Mouse (Mus musculus): ENCODE data around the gene Tmem51. TPM values are rescaled to one million over a fixed set of nuclear protein-coding genes. Genes with fewer than 3 reads are reported as not detected.
"Not testable (repeated sequence)": the region's sequence is repeated elsewhere in the genome, so short reads cannot be mapped to it uniquely, and the experiment has no call there.

Gene Tmem51
- polyA plus RNA-seq, 1 experiment: 16.5 TPM

DNA sequence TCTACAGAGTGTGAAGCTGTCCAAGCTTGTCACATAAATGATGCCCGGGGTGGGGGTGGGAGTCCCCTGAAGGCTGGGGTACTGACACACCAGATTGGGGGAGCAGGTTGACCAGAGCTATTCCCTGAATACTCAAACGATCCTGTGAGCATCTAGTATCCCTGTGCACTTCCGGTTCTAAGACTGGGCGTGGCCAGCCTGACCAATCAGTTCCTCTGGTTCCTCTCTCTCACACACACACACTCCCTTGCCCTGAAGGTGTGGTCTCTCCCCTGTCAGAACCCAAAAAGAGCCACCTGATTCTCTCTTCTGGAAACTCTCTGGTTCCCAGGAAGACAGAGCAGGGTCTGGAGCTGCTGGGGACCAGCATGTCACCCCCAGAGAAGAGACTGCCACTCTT lies 30.8 kb downstream of the Tmem51 start:
- TF ChIP-seq POLR2A (IDR thresholded peaks at IDR 0.05; ENCODE audit: borderline replicate concordance, extremely low read depth, low read depth, low read length) (no peak), CTCF (IDR thresholded peaks at IDR 0.05; ENCODE audit: insufficient read depth, low read length) (no peak)
- WGBS: 46% methylated on average over 4 of the region's 4 CpGs
- no peak for DNase-seq

DNA sequence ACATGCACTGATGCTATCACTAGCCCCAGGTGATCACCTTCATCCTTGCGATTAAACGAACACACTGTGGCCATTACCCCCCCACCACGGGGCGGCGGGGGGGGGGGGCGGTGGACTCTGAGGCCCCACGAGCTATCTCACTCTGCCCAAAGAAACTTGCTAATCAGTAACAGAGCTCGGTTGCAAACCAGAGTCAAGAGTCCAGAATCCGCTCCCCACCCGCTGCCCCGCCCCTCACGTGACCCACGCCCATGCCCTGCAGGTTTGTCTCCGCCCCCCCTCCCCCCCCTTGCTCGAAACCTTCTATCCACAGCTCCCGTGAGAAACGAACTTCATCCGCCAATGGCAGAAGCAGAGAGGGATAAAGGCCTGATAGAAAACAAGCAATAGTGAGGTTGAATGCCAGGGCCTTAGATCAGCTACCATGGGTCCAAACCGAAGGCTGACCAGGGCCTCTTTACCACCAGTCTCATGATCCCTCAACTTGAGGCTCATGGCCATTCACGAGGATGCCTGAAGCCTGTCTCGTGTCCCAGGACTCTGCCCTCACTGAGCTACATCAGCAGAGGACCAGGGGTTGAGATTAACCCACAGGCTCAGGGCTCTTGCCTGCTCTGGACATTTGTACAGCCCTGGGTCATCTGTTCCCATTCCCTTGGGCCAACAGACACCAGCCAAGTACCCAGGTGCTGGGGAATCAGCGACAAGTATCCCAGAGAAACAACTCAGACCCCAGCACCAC lies 31.5 kb downstream of the Tmem51 start:
- DNase-seq: no peak
- no peaks in the 10 kb centered on the region for H3K4me1 ChIP-seq (ENCODE audit: control insufficient read depth, insufficient read depth, low read length)
- TF ChIP-seq CTCF (IDR thresholded peaks at IDR 0.05; ENCODE audit: insufficient read depth, low read length) (no peak), POLR2A (IDR thresholded peaks at IDR 0.05; ENCODE audit: borderline replicate concordance, extremely low read depth, low read depth, low read length) (no peak)
- no peak overlapping the region for H3K4me3 ChIP-seq (replicated peaks; ENCODE audit: extremely low read depth, low read depth, low read length)
- WGBS: 46% methylated on average over 21 of the region's 22 CpGs

More for the DNA sequence above, 30.8 kb downstream of the Tmem51 start:
- Histone ChIP-seq H3K4me3 (replicated peaks; ENCODE audit: extremely low read depth, low read depth, low read length) (no peak overlapping the region), H3K4me1 (ENCODE audit: control insufficient read depth, insufficient read depth, low read length) (no peaks in the 10 kb centered on the region)

DNA sequence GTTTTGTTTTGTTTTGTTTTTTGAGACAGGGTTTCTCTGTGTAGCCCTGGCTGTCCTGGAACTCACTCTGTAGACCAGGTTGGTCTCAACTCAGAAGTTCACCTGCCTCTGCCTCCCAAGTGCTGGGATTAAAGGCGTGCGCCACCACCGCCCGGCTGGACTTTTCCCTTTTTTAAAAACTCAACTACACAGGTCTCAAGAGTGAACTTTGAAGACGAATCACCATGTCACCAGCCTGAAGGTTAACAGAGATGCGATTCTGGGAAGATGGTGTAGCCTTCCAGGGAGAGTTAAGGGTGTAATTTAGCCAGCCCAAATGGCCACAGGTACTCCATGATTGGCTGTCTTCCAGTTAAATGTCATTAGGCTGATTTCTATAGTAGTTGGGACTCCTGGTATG lies 32.2 kb downstream of the Tmem51 start:
- not testable (repeated sequence) for H3K4me1 ChIP-seq (ENCODE audit: control insufficient read depth, insufficient read depth, low read length); H3K4me3 ChIP-seq (replicated peaks; ENCODE audit: extremely low read depth, low read depth, low read length); DNase-seq
- WGBS: 91% methylated on average over 6 of the region's 6 CpGs

DNA sequence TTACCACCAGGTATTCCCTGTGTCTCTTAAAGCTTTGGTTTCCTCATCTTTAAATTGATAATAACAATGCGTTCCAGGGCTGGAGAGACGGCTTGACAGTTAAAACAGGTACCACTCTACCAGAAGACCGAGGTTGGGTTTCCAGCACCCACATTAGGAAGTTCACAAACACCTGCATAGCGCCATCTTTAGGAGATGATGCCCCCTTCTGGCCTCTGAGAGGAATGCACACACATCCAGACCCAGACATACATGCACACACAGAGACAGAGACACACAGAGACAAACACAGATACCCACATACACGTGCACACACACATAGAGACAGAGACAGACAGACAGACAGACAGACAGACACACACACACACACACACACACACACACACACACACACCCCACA lies 34.1 kb downstream of the Tmem51 start:
- TF ChIP-seq CTCF (IDR thresholded peaks at IDR 0.05; ENCODE audit: insufficient read depth, low read length) (no peak), POLR2A (IDR thresholded peaks at IDR 0.05; ENCODE audit: borderline replicate concordance, extremely low read depth, low read depth, low read length) (no peak)
- no peak for DNase-seq
- WGBS: 96% methylated on average over 5 of the region's 5 CpGs
- H3K4me3 ChIP-seq (replicated peaks; ENCODE audit: extremely low read depth, low read depth, low read length): no peak overlapping the region
- no peaks in the 10 kb centered on the region for H3K4me1 ChIP-seq (ENCODE audit: control insufficient read depth, insufficient read depth, low read length)

DNA sequence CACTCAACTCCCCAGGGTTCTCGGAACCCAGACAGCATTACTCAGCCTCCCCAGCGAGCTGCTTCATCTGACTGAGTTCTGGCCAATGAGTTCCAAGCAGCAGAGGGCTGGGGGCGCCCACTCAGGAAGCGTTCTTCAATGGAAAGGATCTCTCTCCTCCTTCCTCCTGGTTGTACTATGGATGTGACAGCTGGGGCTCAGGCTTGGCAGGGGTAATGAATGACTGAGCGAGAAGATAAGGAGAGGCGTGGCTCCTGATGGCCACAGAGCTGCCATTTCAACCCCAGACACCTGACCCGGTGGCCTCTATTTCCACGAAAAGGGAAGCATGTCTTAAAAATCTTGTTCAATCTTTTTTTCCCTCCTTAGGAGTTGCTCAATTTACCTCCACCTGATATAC lies 35.7 kb downstream of the Tmem51 start:
- TF ChIP-seq POLR2A (IDR thresholded peaks at IDR 0.05; ENCODE audit: borderline replicate concordance, extremely low read depth, low read depth, low read length) (no peak), CTCF (IDR thresholded peaks at IDR 0.05; ENCODE audit: insufficient read depth, low read length) (no peak)
- no peak for DNase-seq
- H3K4me3 ChIP-seq (replicated peaks; ENCODE audit: extremely low read depth, low read depth, low read length): no peak overlapping the region
- H3K4me1 ChIP-seq (ENCODE audit: control insufficient read depth, insufficient read depth, low read length): no peaks in the 10 kb centered on the region
- WGBS: 59% methylated on average over 8 of the region's 8 CpGs

DNA sequence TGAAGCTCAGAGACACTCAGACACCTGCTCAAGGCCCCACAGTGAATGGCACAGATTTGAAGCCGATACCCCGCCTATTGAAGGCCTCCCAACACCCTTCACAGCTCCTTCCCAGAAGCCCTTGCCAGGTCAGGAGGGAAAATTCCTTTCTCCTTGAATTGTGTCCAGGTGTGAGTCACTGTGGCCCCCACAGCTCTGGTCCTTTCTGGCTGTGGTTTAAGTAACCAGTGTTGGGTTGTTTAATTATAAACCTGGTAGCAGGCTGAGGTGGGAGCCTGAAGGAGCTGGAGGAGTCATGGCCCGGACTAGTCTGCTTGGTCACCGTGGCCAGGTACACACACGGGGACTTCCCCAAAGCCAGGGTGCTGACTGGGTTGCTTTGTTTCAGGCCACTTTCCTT lies 37.1 kb downstream of the Tmem51 start:
- Histone ChIP-seq H3K4me3 (replicated peaks; ENCODE audit: extremely low read depth, low read depth, low read length) (no peak overlapping the region), H3K4me1 (ENCODE audit: control insufficient read depth, insufficient read depth, low read length) (no peaks in the 10 kb centered on the region)
- 74% methylated on average over 5 of the region's 5 CpGs for WGBS
- no peak for DNase-seq
- no peak for TF ChIP-seq POLR2A (IDR thresholded peaks at IDR 0.05; ENCODE audit: borderline replicate concordance, extremely low read depth, low read depth, low read length)
- TF ChIP-seq CTCF (IDR thresholded peaks at IDR 0.05; ENCODE audit: insufficient read depth, low read length): no peak

DNA sequence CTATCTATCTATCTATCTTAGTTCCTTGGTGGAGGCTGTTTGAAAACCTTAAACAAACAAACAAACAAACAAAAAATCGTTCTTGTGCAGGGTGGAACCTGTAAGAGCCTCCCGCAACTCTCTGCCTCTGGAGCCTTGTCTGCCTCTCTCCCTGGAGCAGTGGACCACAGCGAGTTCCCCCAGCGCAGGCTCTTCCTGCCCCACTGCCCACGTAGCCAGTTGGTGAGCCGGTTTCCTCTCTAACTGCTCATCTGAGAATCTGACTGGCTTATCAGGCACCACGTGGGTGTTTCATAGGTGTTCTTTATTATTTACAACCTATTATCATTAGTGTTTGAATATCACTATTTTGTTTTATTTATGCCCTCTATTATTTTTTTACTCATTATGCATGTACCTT lies 37.6 kb downstream of the Tmem51 start:
- WGBS: 71% methylated on average over 7 of the region's 7 CpGs
- no peak overlapping the region for H3K4me3 ChIP-seq (replicated peaks; ENCODE audit: extremely low read depth, low read depth, low read length)
- TF ChIP-seq POLR2A (IDR thresholded peaks at IDR 0.05; ENCODE audit: borderline replicate concordance, extremely low read depth, low read depth, low read length) (no peak), CTCF (IDR thresholded peaks at IDR 0.05; ENCODE audit: insufficient read depth, low read length) (no peak)
- no peak for DNase-seq
- no peaks in the 10 kb centered on the region for H3K4me1 ChIP-seq (ENCODE audit: control insufficient read depth, insufficient read depth, low read length)

DNA sequence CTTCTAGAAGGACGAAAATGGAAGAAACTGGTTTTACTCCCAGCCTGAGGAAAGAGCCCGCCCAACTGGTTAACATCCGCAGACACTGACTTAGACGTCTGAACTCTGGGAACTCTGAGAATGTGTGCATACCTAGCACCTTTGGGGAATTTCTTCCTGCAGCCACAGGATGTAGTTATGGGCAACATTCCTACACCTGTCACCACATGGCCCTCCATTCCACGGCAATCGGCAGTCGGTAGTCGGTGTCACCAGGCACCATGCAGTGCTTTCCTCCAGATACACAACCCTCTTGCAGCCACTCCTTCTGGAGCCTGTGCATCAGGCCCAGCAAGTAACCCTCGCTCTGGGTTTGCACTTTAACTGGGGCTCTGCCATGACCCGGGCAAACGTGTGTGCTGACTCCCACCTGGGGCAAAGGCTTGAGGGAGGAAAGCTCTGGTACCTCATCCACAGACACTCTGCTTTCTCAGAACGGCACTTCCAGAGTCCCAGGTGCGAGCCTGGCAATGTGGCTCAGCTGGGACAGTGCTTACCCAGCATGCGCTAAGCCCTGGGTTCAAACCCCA lies 38.4 kb downstream of the Tmem51 start:
- WGBS: 77% methylated on average over 14 of the region's 14 CpGs
- no peak for DNase-seq
- TF ChIP-seq CTCF (IDR thresholded peaks at IDR 0.05; ENCODE audit: insufficient read depth, low read length) (no peak), POLR2A (IDR thresholded peaks at IDR 0.05; ENCODE audit: borderline replicate concordance, extremely low read depth, low read depth, low read length) (no peak)
- H3K4me1 ChIP-seq (ENCODE audit: control insufficient read depth, insufficient read depth, low read length): no peaks in the 10 kb centered on the region
- H3K4me3 ChIP-seq (replicated peaks; ENCODE audit: extremely low read depth, low read depth, low read length): no peak overlapping the region

DNA sequence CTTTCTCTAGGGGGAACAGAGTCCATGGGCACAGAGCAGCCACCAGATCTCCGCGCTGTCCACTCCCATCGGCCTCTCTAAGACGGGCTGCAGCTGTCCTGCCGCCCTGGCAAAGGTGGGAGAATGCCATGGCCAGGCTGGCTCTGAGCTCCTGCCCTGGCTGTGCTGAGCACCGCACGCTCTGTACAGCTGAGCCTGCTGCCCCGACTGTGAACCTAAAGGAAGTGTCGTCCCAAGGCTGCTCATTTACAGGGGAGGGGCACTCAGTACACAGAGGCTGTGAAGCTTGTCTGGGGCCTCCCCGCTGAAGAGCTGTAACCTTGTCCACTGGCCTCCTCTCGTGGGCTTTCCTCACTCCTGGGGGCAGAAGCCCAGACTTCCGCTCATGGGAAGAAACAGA lies 39.7 kb downstream of the Tmem51 start:
- DNase-seq: no peak
- H3K4me3 ChIP-seq (replicated peaks; ENCODE audit: extremely low read depth, low read depth, low read length): no peak overlapping the region
- TF ChIP-seq CTCF (IDR thresholded peaks at IDR 0.05; ENCODE audit: insufficient read depth, low read length) (no peak), POLR2A (IDR thresholded peaks at IDR 0.05; ENCODE audit: borderline replicate concordance, extremely low read depth, low read depth, low read length) (no peak)
- no peaks in the 10 kb centered on the region for H3K4me1 ChIP-seq (ENCODE audit: control insufficient read depth, insufficient read depth, low read length)
- WGBS: 64% methylated on average over 12 of the region's 12 CpGs

DNA sequence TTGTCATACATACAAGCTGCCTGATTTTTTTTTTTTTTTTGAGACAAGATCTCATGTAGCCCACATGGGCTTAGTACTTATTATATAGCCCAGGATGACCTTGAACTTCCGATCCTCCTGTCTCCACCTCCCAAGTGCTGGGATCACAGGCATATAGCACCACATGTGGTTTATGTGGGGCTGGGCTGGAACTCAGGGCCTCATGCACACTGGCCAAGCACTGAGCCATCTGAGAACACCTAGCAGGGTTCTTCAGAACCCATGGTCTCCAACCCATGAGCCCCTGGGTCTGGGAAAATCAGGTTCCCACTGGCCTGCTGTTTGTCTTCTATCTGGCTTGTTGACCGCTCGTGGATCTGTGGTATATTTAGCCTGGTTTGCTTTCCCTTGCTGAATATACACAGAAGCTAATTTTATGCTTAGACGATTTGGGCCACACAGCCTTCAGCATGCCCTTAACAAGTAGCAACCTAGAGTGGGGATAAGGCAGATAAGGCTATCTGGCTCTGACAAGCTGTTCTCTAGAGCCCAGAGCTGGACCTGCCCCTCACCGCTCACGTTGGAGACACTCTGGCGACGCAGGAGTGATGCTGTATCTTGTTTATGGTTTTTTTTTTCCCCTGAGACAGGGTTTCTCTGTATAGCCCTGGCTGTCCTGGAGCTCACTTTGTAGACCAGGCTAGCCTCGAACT lies 44.3 kb downstream of the Tmem51 start:
- Histone ChIP-seq H3K4me3 (replicated peaks; ENCODE audit: extremely low read depth, low read depth, low read length) (no peak overlapping the region), H3K4me1 (ENCODE audit: control insufficient read depth, insufficient read depth, low read length) (no peaks in the 10 kb centered on the region)
- no peak for DNase-seq
- 83% methylated on average over 9 of the region's 9 CpGs for WGBS
- no peak for TF ChIP-seq POLR2A (IDR thresholded peaks at IDR 0.05; ENCODE audit: borderline replicate concordance, extremely low read depth, low read depth, low read length)
- TF ChIP-seq CTCF (IDR thresholded peaks at IDR 0.05; ENCODE audit: insufficient read depth, low read length): no peak
